Mouse (Mus musculus): Measurements from ENCODE around the gene Fndc11. TPM values are rescaled to one million over a fixed set of nuclear protein-coding genes. Genes with fewer than 3 reads are reported as not detected.
A peak's percentile ranks its signal among the peaks of the same experiment; 100 is the strongest.

Fndc11 gene
- polyA plus RNA-seq, 1 experiment = 2.4 TPM

DNA sequence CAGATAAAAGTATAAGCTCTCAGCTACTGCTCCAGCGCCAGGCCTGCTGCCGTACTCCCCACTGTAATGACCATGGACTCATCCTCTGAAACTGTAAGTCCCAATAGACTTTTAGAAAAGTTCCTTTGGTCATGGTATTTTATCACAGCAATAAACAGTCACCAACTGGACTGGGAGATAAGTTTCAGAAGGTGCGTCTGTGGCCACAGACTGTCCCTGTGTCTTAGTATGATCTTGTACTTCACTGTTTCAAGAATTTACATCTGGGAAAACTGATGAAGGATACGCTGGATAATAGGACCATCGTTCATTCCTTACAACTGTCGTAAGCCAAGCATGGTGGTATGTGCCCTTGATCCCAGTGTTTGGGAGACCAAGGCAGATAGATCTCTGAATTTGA is 3.8 kb upstream of the Fndc11 start:
- Histone ChIP-seq H3K4me3 (replicated peaks; ENCODE audit: extremely low read depth, low read depth, low read length) (no peak overlapping the region), H3K4me1 (ENCODE audit: control insufficient read depth, insufficient read depth, low read length) (peaks cover 17% of the 10 kb centered on the region)
- no peak for TF ChIP-seq POLR2A (IDR thresholded peaks at IDR 0.05; ENCODE audit: borderline replicate concordance, extremely low read depth, low read depth, low read length)
- TF ChIP-seq CTCF (IDR thresholded peaks at IDR 0.05; ENCODE audit: insufficient read depth, low read length) = no peak
- 85% methylated on average over 6 of the region's 6 CpGs for WGBS
- no peak for DNase-seq

DNA sequence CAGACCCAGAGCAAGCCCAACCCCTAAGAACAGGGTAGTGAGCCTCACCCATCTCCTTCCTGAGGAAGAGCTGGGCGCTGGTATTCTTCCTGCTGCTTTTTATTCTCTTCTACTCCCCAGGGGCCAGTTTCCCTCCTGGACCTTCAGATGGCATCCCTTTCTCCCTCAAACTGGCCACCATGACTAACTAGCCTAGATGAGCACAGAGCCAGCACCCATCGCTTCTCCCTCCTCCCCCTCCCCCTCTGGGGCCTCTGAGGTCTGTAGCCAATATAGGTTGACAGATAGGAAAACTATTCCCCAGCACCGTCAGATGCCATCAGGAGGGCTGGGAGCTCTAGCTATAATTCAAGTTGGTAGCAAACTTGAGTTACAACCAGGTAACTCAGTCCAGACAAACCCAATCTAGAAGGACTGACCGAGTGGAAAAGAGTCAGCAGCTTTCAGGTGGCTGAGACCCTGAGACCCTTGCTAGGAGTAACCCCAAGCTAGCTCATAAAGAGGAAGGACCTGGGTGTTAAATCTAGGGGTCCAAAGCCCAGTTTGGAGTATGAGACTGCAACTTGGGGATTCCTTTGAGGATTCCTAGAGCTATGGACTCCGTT is 830 bp upstream of the Fndc11 start:
- peak; percentile 36 for DNase-seq
- TF ChIP-seq POLR2A (IDR thresholded peaks at IDR 0.05; ENCODE audit: borderline replicate concordance, extremely low read depth, low read depth, low read length) (no peak), CTCF (IDR thresholded peaks at IDR 0.05; ENCODE audit: insufficient read depth, low read length) (no peak)
- WGBS = 41% methylated on average over 5 of the region's 5 CpGs
- no peak overlapping the region for H3K4me3 ChIP-seq (replicated peaks; ENCODE audit: extremely low read depth, low read depth, low read length)
- peaks cover 14% of the 10 kb centered on the region for H3K4me1 ChIP-seq (ENCODE audit: control insufficient read depth, insufficient read depth, low read length)

DNA sequence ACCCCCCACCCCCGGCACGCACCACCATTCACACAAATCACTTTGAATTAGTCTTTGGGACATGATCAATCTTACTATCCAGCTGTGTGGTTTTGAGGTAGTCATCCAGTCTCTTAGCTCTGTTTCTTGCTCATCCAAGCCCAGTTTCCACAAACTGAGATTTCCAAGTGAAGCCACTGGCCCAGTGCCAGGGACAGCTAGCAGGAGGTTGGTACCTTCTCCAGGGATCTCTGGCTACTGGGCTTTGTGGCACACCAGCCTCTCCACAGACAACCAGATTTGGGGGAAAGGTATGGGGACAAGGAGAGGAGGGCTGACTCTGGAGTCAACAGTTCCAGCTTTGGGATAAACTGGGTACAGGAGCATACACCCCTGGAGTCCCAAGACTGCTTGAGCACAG is 548 bp downstream of the Fndc11 start:
- no peak for DNase-seq
- TF ChIP-seq CTCF (IDR thresholded peaks at IDR 0.05; ENCODE audit: insufficient read depth, low read length) (no peak), POLR2A (IDR thresholded peaks at IDR 0.05; ENCODE audit: borderline replicate concordance, extremely low read depth, low read depth, low read length) (no peak)
- Histone ChIP-seq H3K4me3 (replicated peaks; ENCODE audit: extremely low read depth, low read depth, low read length) (no peak overlapping the region), H3K4me1 (ENCODE audit: control insufficient read depth, insufficient read depth, low read length) (peaks cover 14% of the 10 kb centered on the region)
- 36% methylated on average over 2 of the region's 2 CpGs for WGBS

DNA sequence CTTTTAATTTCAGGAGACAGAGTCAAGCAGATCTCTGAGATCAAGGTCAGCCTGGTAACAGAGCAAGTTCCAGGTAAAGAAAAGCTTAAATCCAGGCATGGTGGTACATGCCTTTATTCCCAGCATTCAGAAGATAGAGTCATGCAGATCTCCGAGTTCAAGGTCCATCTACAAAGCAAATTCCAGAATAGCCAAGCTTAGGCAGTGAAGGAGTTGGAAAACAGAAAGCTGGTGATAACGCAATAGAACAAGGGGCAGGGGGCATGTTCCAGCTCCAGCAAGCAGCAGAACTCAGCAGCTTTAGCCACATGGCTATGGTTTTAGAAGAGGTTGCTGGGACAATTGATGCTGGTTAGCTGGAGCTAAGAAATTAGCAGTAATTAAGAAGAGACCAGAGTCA is 5.2 kb downstream of the Fndc11 start:
- H3K4me3 ChIP-seq (replicated peaks; ENCODE audit: extremely low read depth, low read depth, low read length) = no peak overlapping the region
- TF ChIP-seq CTCF (IDR thresholded peaks at IDR 0.05; ENCODE audit: insufficient read depth, low read length) = no peak
- TF ChIP-seq POLR2A (IDR thresholded peaks at IDR 0.05; ENCODE audit: borderline replicate concordance, extremely low read depth, low read depth, low read length) = no peak
- WGBS = 89% methylated on average over 2 of the region's 2 CpGs
- DNase-seq = no peak
- peaks cover 9% of the 10 kb centered on the region for H3K4me1 ChIP-seq (ENCODE audit: control insufficient read depth, insufficient read depth, low read length)

GRCm38 (mm10) chr2:181227122-181227521 is 7.3 kb downstream of the Fndc11 start:
- no peak; the same call in 1 of the 2 replicates for TF ChIP-seq CTCF (IDR thresholded peaks at IDR 0.05; ENCODE audit: insufficient read depth, low read length)
- no peak for TF ChIP-seq POLR2A (IDR thresholded peaks at IDR 0.05; ENCODE audit: borderline replicate concordance, extremely low read depth, low read depth, low read length)
- no peak for DNase-seq
- 55% methylated on average over 3 of the region's 3 CpGs for WGBS

GRCm38 (mm10) chr2:181228335-181228734 is 8.5 kb downstream of the Fndc11 start:
- 39% methylated on average over 1 of the region's 1 CpGs for WGBS
- TF ChIP-seq CTCF (IDR thresholded peaks at IDR 0.05; ENCODE audit: insufficient read depth, low read length) (no peak), POLR2A (IDR thresholded peaks at IDR 0.05; ENCODE audit: borderline replicate concordance, extremely low read depth, low read depth, low read length) (no peak)
- DNase-seq = no peak
- H3K4me3 ChIP-seq (replicated peaks; ENCODE audit: extremely low read depth, low read depth, low read length) = no peak overlapping the region
- peaks cover 3% of the 10 kb centered on the region for H3K4me1 ChIP-seq (ENCODE audit: control insufficient read depth, insufficient read depth, low read length)

More at GRCm38 (mm10) chr2:181227122-181227521, 7.3 kb downstream of the Fndc11 start:
- H3K4me3 ChIP-seq (replicated peaks; ENCODE audit: extremely low read depth, low read depth, low read length) = no peak overlapping the region
- peaks cover 3% of the 10 kb centered on the region for H3K4me1 ChIP-seq (ENCODE audit: control insufficient read depth, insufficient read depth, low read length)

- DNase-seq = no peak
- 86% methylated on average over 20 of the region's 20 CpGs for WGBS
- Histone ChIP-seq H3K4me3 (replicated peaks; ENCODE audit: extremely low read depth, low read depth, low read length) (no peak overlapping the region), H3K4me1 (ENCODE audit: control insufficient read depth, insufficient read depth, low read length) (peaks cover 3% of the 10 kb centered on the region)
- no peak for TF ChIP-seq CTCF (IDR thresholded peaks at IDR 0.05; ENCODE audit: insufficient read depth, low read length)
- TF ChIP-seq POLR2A (IDR thresholded peaks at IDR 0.05; ENCODE audit: borderline replicate concordance, extremely low read depth, low read depth, low read length) = no peak
Observed at GRCm38 (mm10) chr2:181231171-181231570, 11.4 kb downstream of the Fndc11 start.

DNA sequence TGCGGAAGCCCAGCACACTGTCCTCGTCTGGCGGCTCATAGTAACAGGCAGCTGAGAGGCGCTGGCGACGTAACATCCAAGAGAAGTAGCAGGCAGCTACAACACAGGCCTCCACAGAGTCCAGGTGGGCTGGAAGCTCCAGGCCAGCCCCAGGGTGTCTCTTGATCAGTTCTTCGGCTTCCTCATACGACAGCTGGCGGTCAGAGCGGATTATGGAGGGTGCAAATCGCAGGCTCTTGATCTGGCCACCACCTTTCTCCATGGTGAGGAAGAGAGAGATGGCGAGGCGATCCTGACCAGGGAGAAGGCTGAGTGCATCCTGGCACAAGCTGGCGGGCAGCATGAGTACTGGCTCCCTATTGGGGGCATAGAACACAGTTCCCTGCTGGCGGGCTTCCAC is 13.6 kb downstream of the Fndc11 start:
- H3K4me1 ChIP-seq (ENCODE audit: control insufficient read depth, insufficient read depth, low read length) = peaks cover 3% of the 10 kb centered on the region
- no peak for DNase-seq
- H3K4me3 ChIP-seq (replicated peaks; ENCODE audit: extremely low read depth, low read depth, low read length) = no peak overlapping the region
- WGBS = 90% methylated on average over 15 of the region's 15 CpGs
- TF ChIP-seq CTCF (IDR thresholded peaks at IDR 0.05; ENCODE audit: insufficient read depth, low read length) = no peak
- no peak for TF ChIP-seq POLR2A (IDR thresholded peaks at IDR 0.05; ENCODE audit: borderline replicate concordance, extremely low read depth, low read depth, low read length)

GRCm38 (mm10) chr2:181234680-181235079 is 14.9 kb downstream of the Fndc11 start:
- no peak for DNase-seq
- TF ChIP-seq CTCF (IDR thresholded peaks at IDR 0.05; ENCODE audit: insufficient read depth, low read length) = no peak
- no peak for TF ChIP-seq POLR2A (IDR thresholded peaks at IDR 0.05; ENCODE audit: borderline replicate concordance, extremely low read depth, low read depth, low read length)
- WGBS = 85% methylated on average over 11 of the region's 11 CpGs
- Histone ChIP-seq H3K4me1 (ENCODE audit: control insufficient read depth, insufficient read depth, low read length) (peaks cover 5% of the 10 kb centered on the region), H3K4me3 (replicated peaks; ENCODE audit: extremely low read depth, low read depth, low read length) (no peak overlapping the region)

All from lung, adult 2 months (tissue).